Mouse (Mus musculus) liver, embryonic 14.5 days (tissue): ENCODE data around the gene Trim54. TPM values are rescaled to one million over a fixed set of nuclear protein-coding genes. Genes with fewer than 3 reads are reported as not detected.

ENCODE experiments used
- ATAC-seq: fragments of 200-750 bp; cut with Nextera tagmentation; 2 replicates; pipeline ENCODE4 v1.8.0; 2017; ENCODE audit warnings: moderate number of reproducible peaks, mild to moderate bottlenecking, moderate library complexity; ENCODE audit not compliant: insufficient read depth
- DNase-seq, 3 experiments: peaks; one replicate each; pipeline ENCODE4 v3.0.0-alpha.2; 2012 to 2013; ENCODE audit warnings: low read depth in 3 of 3, low spot score in 3 of 3
- H3K27ac ChIP-seq: fragments of 300-500 bp; sonication (generic); 2 replicates; pipeline ENCODE4 v1.5.1; 2014; ENCODE audit warnings: moderate library complexity, mild to moderate bottlenecking, control low read depth, inconsistent platforms
- H3K27me3 ChIP-seq: fragments of 300-500 bp; sonication (generic); 2 replicates; pipeline ENCODE4 v1.6.1; 2014; ENCODE audit warnings: mild to moderate bottlenecking, low read length, moderate library complexity; ENCODE audit not compliant: control insufficient read depth, insufficient read depth
- H3K36me3 ChIP-seq: fragments of 300-500 bp; sonication (generic); replicated peaks from 2 replicates; pipeline ENCODE4 v1.6.1; 2014; ENCODE audit warnings: low read depth; ENCODE audit not compliant: control insufficient read depth, insufficient read depth
- H3K4me1 ChIP-seq, 2 experiments: fragments of 200-500 bp in 1 of 2; fragments of 300-500 bp in 1 of 2; sonication (generic) in 1 of 2; replicated peaks; 2 replicates each; pipeline ENCODE4 v1.6.1; 2012 to 2014; ENCODE audit warnings: antibody characterized with exemption in 1 of 2, inconsistent platforms in 1 of 2, low read length in 1 of 2; ENCODE audit not compliant: control insufficient read depth in 2 of 2, insufficient read depth in 2 of 2
- H3K4me2 ChIP-seq: fragments of 300-500 bp; sonication (generic); 2 replicates; pipeline ENCODE4 v1.6.1; 2014; ENCODE audit warnings: low read depth, mild to moderate bottlenecking, control low read depth, moderate library complexity
- H3K4me3 ChIP-seq, 2 experiments: fragments of 200-500 bp in 1 of 2; fragments of 300-500 bp in 1 of 2; sonication (generic) in 1 of 2; 2 replicates each; pipeline ENCODE4 v1.5.1; 2012 to 2014; ENCODE audit warnings: low read depth in 2 of 2, low read length in 2 of 2, mild to moderate bottlenecking in 2 of 2, control low read depth in 1 of 2, inconsistent platforms in 1 of 2, moderate library complexity in 1 of 2; ENCODE audit not compliant: insufficient read depth in 1 of 2
- H3K9ac ChIP-seq: fragments of 300-500 bp; sonication (generic); replicated peaks from 2 replicates; pipeline ENCODE4 v1.6.1; 2014; ENCODE audit warnings: mild to moderate bottlenecking, control low read depth, moderate library complexity
- H3K9me3 ChIP-seq: fragments of 300-500 bp; sonication (generic); 2 replicates; pipeline ENCODE4 v1.6.1; 2016; ENCODE audit warnings: low read length, mixed read lengths; ENCODE audit not compliant: control insufficient read depth
- CTCF ChIP-seq: IDR thresholded peaks from 2 replicates; pipeline ENCODE4 v1.5.1; 2016; ENCODE audit warnings: antibody characterized with exemption, low read depth, control low read depth
- EP300 ChIP-seq: IDR thresholded peaks from 2 replicates; pipeline ENCODE4 v1.6.1; 2016; ENCODE audit warnings: antibody characterized with exemption, low read depth
- WGBS: fragments of 180-500 bp; shearing (Covaris S2); extraction: QIAGEN DNeasy Blood & Tissue Kit; methylation state at CpG from one replicate; pipeline ENCODE4 v1.1.7; 2014; ENCODE audit not compliant: insufficient replicate concordance; 5-methylcytosine and 5-hydroxymethylcytosine counted together
- polyA plus RNA-seq, 2 experiments: library from polyadenylated mRNA; depleted of rRNA in 1 of 2; stranded (reverse) in 1 of 2; unstranded in 1 of 2; fragments of >200 nt; fragmentation: Nextera tagmentation in 1 of 2; extraction: Ambion mirVana in 1 of 2; gene quantifications; 2 replicates each; pipeline versions ENCODE4 v1.2.1 to v1.2.3; 2012 to 2014

The Trim54 gene
- polyA plus RNA-seq (2012; rRNA removed) (not detected in 2 replicates), polyA plus RNA-seq (2014; fragmentation: Nextera tagmentation; extraction: Ambion mirVana) (not detected in 2 replicates)

GRCm38 (mm10) chr5:31116354-31116753 lies at the start of gene Trim54:
Trim54 (plus strand) TSS chr5:31116712.
- 22% methylated on average over 3 of the region's 3 CpGs for WGBS
- H3K4me1 ChIP-seq = no peaks in the 10 kb centered on the region
- H3K27ac ChIP-seq = no peak within 1 kb of the TSS
- no peak within 1 kb of the TSS for H3K4me2 ChIP-seq
- no peaks in the 10 kb centered on the region for H3K36me3 ChIP-seq
- no peaks in the 10 kb centered on the region for H3K27me3 ChIP-seq
- DNase-seq (no peak), ATAC-seq (no peak)
- no peaks in the 10 kb centered on the region for H3K9me3 ChIP-seq
- no peak within 1 kb of the TSS for H3K4me3 ChIP-seq
- no peak within 1 kb of the TSS for H3K9ac ChIP-seq
- TF ChIP-seq EP300 (no peak), CTCF (no peak)

- no peaks in the 10 kb centered on the region for H3K27me3 ChIP-seq
- H3K9ac ChIP-seq = no peak overlapping the region
- peaks cover 39% of the 10 kb centered on the region for H3K36me3 ChIP-seq
- H3K4me1 ChIP-seq = no peaks in the 10 kb centered on the region
- H3K4me3 ChIP-seq = no peak overlapping the region
- no peak overlapping the region for H3K4me2 ChIP-seq
- 88% methylated on average over 3 of the region's 3 CpGs for WGBS
- ATAC-seq (no peak), DNase-seq (no peak)
- TF ChIP-seq EP300 = no peak
- no peak for TF ChIP-seq CTCF
- H3K9me3 ChIP-seq = no peaks in the 10 kb centered on the region
- no peak overlapping the region for H3K27ac ChIP-seq
Measured at GRCm38 (mm10) chr5:31069810-31070209, 46.7 kb upstream of the Trim54 start.

- Histone ChIP-seq H3K4me1 (no peaks in the 10 kb centered on the region), H3K9me3 (no peaks in the 10 kb centered on the region), H3K27ac (no peak overlapping the region), H3K4me2 (no peak overlapping the region), H3K27me3 (no peaks in the 10 kb centered on the region), H3K36me3 (peaks cover 40% of the 10 kb centered on the region), H3K4me3 (no peak overlapping the region), H3K9ac (no peak overlapping the region)
- DNase-seq (no peak), ATAC-seq (no peak)
- TF ChIP-seq EP300 (no peak), CTCF (no peak)
- WGBS = 67% methylated on average over 2 of the region's 2 CpGs
Measured at GRCm38 (mm10) chr5:31071059-31071458, 45.5 kb upstream of the Trim54 start.

GRCm38 (mm10) chr5:31071821-31072220 lies 44.7 kb upstream of the Trim54 start:
- Histone ChIP-seq H3K4me2 (no peak overlapping the region), H3K9ac (no peak overlapping the region), H3K9me3 (no peaks in the 10 kb centered on the region), H3K36me3 (peaks cover 40% of the 10 kb centered on the region), H3K27me3 (no peaks in the 10 kb centered on the region), H3K4me1 (no peaks in the 10 kb centered on the region), H3K27ac (no peak overlapping the region), H3K4me3 (no peak overlapping the region)
- DNase-seq = no peak
- ATAC-seq = no peak
- WGBS = 91% methylated on average over 11 of the region's 11 CpGs
- TF ChIP-seq EP300 (no peak), CTCF (no peak)

- Histone ChIP-seq H3K9ac (no peak overlapping the region), H3K4me1 (no peaks in the 10 kb centered on the region), H3K36me3 (peaks cover 35% of the 10 kb centered on the region), H3K4me2 (no peak overlapping the region), H3K27ac (no peak overlapping the region), H3K27me3 (no peaks in the 10 kb centered on the region), H3K4me3 (no peak overlapping the region), H3K9me3 (no peaks in the 10 kb centered on the region)
- no peak for ATAC-seq
- no peak for TF ChIP-seq CTCF
- TF ChIP-seq EP300 = no peak
- 83% methylated on average over 12 of the region's 12 CpGs for WGBS
- DNase-seq = no peak
Measured at GRCm38 (mm10) chr5:31073176-31073575, 43.3 kb upstream of the Trim54 start.
